Mouse (Mus musculus) urinary bladder, postnatal 36 days (tissue): ENCODE measurements around the gene Sez6l.
A peak's percentile ranks its signal among the peaks of the same experiment; 100 is the strongest.

Source experiments
- DNase-seq, 2 experiments: peaks; one replicate each; pipeline ENCODE4 v3.0.0; 2022; ENCODE audit warnings: low spot score in 2 of 2, mixed read lengths in 1 of 2

The Sez6l gene

DNA sequence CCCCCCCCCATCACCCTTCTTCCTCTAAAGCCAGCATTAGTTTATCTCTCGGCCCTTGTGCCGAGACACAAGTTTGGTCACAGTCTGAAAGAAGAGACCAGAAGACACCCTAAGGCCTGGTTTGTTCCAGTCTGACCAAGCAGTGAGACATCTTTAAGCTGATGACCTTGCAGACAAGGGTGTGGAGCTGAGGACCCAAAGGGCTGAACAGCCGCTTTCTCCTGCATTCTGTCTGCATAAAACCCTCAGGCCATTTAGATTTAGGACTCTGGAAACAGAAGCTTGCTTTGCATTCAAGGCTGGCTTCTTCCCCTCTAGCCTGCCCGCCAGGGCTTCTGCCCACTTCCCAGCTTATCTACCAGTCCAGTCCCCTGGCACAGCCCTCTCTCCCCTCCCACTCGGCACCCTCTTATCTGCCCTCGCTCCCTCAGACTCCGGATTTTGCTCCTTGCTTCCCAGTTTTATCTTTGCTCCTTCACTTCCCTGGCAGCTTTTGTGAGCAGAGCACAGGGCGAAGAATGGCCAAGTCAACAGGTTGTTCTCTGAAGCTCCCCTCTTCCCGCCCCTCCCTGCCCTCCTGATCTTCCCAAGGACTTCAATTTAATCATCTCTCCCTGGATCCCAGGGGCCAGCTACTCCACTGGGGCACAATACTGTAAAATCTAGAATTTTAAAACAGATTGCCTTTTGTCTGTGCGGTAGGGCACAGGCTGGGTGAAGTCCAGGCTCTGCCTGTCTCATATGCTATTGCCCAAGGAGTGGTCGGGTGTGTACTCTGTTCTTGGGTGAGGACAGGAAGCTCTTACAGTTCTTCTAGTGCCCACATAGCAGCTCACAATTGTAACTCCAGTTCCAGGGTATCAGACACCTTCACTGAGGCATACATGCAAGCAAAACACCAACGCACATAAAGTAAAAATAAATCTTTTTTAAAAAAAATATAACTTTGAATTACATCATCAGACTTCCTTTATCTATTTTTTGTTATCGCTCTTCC is 77.8 kb downstream of the Sez6l start:
- DNase-seq = no peak

DNA sequence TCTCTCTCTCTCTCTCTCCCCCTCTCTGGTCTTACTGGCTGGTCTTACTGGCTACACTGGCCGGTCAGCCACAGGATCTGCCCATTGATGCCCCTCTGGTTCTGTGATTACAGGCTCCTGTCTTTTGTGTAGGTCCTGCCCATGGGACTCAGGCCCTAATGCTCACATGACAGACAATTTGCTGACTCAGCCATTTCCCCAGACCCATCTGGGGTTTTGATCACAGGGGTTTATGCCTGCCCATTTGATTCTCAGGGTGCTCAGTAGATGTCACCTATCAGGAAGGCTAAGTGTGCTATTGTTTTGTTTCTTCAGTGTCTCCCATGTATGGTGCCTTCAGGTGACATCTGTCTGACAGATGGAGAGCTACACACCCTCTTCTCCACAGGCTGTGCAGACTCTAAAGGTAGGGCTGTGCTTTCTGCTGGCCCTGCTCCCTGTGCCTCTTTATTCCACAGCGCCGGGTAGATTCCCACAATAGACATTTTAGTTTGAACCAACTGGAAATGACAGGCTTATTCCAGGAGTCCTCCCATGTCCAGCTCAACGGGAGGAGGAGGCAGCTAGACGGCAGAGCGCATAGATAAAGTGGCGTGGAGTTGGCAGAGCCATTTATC is 80.1 kb downstream of the Sez6l start:
- DNase-seq = no peak

DNA sequence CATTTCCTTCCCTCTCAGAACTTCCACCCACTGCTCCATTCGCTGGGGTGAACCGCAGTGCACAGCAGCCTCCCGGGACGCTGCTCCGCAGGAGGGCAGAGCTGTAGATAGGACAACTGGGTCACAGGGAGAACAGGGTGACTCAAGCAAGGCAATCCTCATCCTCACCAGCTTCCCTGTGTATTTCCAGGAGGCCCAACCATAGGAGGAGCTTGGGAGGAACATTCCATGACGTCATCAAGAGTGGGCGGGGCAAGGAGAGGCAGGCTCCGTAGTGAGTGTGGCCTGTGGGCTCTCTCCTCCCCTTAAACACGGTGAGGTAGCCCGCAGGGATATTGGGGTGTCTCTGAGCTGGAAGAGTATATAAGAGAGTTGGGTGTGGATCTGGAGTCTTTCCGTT is 83.5 kb downstream of the Sez6l start:
- no peak for DNase-seq

DNA sequence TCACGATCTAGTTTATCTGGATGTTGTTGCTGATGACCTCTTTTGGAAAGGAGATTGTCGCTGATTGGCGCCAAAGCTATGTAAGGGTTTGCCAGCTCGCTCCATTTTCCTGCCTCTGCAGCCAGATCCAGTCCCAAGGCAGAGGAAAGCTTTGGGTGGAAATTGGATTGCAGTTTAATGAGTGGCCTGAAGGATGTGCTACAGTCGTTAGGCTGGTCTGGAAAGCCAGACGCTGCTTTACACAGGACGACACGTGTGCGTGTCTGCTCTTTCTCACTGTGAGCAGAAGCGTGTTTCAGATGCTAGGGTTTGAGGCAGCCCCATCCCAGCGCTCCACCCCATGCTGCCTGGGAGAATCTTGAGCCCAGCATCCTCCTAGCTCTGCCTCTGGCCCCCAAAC is 85.5 kb downstream of the Sez6l start:
- no peak for DNase-seq

DNA sequence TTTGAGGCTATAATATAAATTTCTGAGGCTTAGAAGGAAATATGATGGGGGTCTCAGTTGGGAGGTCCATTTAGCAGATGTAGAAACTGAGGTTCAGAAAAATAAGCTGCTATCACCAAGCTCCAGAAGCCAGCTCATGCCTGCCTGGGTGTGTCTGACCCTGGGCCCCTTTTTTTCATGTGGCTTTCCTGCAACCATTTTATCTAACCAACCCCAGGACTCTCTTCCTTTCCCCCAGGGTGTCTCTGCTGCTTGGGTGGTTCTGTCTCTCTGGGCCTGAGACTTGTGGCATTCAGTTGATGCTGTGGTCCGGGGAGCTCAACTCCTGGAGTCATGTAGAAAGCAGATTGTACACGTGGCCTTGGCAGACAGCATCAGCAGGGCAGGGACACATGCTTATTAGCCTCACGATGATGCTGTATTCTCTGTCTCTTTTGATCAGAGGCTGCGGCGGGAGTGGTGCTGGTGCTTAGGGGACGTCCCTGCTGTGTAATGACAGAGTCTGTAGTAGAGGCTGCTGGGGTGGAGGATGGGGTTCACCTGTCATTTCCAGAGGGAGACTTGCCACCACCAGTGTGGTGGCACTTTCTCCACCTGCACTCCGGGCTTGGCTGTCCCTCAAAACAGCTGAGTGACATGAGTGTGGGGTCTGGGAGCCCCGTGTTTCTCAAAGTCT is 88.7 kb downstream of the Sez6l start:
- DNase-seq = no peak

- no peak for DNase-seq
These were observed 89.5 kb downstream of the Sez6l start for GRCm38 (mm10) chr5:112487504-112487903.

- no peak for DNase-seq
These were observed 90.6 kb downstream of the Sez6l start for GRCm38 (mm10) chr5:112486415-112486814.

DNA sequence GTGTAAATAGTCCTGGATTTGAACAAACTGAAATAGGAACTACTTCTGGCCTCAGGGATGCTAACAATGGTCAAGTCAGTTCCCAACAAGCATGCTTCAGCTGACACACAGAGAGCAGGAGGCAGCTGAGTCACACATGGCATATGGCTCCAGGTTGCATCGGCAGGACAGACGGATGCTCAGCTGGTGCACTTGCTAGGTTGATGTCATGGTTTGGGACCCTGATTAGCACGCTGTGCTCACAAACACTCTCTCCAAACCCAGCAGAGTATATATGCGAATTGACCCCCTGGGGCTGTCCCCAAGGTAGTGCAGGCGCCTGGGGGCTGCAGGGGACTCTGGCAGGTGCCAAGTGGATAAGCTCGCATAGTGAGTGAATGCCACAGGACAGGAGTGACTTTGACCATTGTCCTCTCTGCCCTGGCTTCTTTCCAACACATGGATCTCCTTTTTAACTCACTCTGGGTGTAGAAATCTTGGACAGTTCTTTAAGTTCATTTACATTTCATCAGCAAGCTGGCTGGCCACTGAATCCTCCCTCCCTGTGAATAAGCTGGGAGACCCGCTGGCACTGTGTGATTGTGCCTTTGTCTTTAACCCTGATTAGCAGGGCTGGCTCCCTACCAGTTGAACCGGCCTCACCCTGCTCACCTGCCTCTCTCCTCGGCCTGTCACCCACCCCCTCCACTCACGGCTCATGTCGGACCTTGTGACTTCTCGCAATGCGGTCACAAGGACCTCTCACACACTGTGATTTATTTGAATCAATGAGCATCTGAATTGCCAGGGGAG is 91.9 kb downstream of the Sez6l start:
- DNase-seq = no peak

- no peak for DNase-seq
These were observed 94.0 kb downstream of the Sez6l start for GRCm38 (mm10) chr5:112483030-112483429.

DNA sequence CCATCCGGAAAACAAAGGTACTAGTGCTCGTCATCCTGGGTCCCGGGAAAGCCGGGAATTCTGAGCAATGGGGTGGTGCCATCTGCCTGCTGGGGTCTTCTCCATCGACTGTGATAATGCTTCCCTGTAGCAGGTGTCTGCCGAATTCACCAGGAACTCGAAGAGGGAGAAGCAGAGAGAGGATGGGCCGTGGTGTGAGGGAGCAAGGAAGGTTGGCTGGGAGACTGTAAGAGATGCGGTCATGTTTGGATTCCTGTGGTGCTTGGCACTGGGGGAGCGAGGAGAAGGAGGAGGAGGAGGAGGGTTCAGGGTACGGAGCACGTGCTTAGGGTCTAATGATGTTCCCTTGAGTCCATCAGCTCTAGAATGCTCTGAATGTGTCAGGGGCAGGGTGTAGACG is 94.4 kb downstream of the Sez6l start:
- DNase-seq = no peak

DNA sequence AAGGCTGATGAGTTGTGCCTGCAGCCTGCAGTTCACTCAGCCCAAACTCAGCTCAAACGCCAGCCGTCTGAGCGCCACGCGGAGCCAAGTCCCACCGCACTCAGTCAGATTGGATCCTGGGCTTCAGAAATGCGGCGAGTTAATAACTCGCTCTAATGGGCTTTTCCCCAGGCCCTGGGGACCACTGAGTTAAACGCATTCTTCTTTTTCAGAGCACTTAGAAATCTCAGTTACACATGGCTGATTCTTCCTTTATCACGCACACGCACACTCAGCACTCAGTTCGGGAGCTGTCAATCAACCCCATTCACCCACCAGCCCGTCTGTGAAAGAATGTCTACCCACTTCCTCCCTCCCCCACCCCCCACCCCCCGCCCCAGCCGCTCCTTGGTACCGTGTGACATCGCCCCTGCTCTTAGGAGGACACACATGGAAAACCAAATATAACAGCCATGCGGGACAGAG is 95.0 kb downstream of the Sez6l start:
- no peak for DNase-seq

GRCm38 (mm10) chr5:112473453-112473852 is 103.5 kb downstream of the Sez6l start:
- DNase-seq = no peak

DNA sequence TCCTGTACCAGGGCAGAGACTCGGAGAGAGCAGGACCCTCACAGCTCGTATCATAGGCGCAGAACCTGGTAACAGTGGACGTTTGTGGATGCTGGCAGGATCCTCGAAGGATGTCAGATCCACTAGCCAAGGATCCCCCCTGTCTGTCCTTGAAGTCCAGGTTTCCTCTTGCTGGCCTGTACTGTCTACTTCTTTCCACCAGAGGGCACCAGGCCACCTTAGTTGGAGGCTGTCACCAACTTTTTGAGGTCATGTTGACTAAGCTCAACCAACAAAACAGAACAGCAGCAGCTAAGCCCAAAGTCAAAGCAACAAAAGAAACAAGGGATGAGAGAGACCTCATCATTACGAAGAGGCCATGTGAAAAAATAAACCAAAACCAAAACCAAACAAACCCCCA is 106.8 kb downstream of the Sez6l start:
- DNase-seq = peak; percentile 5 to 46

DNA sequence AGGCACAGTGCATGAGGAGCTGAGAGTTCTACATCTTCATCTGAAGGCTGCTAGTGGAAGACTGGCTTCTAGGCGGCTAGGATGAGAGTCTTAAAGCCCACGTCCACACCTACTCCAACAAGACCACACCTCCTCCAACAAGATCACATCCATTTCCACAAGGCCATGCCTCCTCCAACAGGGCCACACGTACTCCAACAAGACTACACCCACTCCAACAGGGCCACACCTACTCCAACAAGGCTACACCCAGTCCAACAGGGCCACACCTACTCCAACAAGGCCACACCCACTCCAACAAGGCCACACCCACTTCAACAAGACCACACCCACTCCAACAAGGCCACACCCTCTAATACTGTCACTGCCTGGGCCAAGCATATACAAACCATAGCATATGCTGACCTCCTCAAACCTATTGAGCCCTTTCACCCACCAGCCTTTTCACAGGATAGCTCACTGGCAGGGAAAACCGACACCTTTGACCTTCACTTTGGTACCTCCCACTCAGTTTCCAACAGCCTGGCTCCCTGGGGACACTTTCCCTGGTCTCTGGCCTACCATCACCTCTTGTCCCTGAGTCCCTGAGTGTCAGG is 107.9 kb downstream of the Sez6l start:
- DNase-seq = no peak

DNA sequence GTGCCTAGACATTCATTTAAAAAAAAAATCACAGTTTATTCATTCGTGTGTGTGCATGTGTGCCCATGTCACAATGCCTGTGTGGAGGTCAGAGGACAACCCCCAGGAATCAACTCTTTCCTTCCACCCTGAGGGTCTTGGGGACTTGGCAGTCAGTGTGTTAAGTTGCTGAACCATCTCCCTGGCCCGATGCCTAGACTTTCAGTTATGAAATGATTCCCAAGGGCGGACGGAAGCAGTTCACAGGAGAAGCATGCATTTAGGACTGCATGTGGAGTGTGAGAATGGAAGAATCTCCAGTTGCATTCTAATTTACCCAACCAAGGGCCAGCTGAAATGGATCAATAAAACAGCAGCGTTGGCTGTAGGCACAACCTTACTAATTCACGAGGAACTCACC is 110.7 kb downstream of the Sez6l start:
- no peak for DNase-seq

- DNase-seq = no peak
These were observed 117.1 kb downstream of the Sez6l start for GRCm38 (mm10) chr5:112459903-112460302.

DNA sequence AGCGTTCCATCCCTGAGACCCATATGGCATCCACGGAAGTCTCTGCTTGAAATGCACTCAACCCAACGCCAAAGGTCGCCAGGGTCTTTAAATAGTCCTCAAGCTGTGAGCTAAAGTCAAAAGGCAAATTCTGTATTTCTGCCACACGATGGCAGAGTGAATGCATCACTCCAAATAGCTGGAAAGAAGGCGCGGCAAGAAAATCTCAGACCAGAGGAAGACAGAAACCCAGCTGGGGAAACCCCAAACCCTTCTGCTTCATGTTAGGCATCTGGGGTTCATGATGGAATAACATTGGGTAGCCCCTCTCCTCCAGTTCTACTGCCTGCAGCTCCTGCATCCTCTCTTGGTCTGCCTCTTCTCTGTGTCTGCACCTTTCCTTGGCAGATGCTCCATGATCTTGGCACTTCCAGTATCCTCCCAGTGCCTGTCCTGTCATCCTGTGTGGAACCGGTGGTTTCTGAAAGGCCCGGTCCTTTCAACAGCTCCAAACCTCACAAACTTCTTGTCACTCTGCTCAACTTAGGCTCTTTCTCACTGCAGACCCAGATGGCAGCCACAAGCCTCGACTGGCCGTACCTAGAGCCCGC is 121.9 kb downstream of the Sez6l start:
- DNase-seq = no peak

- DNase-seq = no peak
These were observed 123.9 kb downstream of the Sez6l start for GRCm38 (mm10) chr5:112453088-112453487.

DNA sequence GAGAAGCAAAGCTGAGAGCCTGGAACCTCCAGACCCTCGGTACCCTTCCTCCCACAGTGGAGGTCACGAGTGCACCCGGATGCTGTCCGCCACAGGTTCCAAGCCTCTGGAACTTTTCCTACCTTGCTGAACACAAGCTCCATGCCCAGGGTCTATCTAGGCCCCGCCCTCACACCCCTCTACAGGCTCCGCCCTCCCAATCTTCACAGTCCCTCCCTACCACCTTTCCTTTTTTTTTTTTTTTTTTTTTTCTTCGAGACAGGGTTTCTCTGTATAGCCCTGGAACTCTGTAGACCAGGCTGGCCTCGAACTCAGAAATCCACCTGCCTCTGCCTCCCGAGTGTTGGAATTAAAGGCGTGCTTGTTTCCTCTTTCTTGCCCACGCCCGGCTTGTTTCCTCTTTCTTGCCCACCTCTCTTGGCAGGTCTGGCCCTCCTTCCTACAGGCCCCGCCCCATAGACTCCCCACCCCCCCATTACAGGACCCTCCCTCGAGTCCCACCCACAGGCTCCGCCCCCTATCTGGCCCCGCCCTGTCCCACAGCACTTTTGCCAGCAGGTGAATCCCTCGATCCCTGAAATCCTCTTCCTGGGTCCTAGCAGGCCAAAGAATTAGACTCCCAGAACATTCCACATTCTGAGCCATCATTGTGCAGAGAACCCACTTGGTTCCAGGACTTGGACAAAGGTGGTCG is 128.1 kb downstream of the Sez6l start, which contains the start of gene Gm6588:
Gm6588 (plus strand) TSS at position 680 of the 694 bp plus-strand sequence.
- no peak for DNase-seq

DNA sequence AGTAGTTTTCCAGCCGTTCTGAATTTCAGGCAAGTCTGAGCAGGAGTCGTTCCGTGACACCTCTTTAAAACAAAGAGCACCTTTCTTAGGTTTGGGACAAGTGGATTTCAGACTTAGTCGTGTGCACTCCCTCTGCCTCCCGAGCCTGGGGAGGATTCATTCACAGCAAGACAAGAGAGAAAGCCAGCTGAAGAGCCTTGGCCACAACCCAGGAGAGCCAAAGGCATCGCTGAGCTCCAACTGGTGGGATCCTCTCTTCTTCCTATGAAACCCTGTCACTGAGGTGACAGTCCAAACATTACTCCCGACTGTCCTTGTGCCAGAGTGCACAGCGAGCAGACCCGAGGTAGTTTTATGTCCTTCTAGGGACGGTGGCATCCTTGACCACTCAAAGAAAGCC is 138.4 kb downstream of the Sez6l start:
- DNase-seq = no peak
